Mouse (Mus musculus): ENCODE data around the gene Kcnh8.

Kcnh8 gene

DNA sequence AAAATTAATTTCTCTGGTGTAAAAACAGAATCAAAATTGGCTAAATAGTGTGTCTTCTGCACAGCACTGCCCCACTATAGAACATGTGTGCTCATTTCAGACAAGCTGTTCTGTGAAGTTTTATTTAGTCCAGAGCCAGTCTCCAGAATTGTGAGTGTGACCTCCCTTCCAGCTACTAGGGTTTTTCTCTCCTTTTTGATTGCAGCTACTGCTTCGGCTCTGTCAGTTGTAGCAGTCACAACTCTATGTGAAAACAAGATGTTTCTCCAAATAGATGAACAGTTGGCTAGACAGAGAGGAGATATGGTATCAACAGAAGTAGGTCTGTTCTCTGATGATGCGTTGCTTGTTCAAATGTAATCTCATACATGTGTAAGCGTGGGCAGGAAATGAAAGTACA lies 270.7 kb downstream of the Kcnh8 start:
- DNase-seq: no peak

DNA sequence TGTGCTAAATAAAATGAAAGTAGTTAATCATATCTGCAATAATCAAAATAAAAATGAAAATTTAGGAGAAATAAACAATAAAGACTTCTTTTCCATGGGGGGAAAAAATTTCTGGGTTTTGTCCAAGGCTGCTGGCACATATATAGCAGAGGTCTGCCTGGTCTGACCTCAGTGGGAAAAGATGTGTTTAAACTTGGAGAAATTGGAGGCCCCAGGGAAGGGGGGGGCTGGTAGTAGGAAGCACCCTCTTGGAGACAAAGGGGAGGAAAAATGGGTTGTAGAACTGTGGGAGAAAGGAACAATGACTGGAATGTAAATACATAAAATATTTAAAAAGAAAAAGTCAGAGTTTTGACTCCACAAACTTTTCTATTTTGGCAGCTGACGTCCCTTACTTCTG lies 276.5 kb downstream of the Kcnh8 start:
- no peak for DNase-seq

DNA sequence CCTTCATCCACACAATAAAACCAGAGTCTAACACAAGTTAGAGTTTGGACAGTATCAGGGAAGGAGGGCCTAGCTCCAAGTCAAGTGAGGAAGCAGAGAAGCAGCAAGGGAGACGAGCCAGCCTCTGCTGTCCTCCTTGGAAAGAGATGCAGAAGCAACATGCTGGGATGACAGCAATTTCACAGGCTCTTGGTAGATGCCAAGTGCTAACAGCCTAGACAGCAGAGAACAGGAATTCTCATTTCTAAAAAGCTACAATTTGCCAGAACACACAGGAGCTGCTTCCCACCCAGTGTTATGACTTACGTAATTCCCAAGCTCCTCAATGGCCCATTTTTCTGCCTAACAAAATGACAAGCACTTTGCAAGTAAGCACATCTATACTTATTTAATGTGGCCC lies 277.5 kb downstream of the Kcnh8 start:
- DNase-seq: no peak

DNA sequence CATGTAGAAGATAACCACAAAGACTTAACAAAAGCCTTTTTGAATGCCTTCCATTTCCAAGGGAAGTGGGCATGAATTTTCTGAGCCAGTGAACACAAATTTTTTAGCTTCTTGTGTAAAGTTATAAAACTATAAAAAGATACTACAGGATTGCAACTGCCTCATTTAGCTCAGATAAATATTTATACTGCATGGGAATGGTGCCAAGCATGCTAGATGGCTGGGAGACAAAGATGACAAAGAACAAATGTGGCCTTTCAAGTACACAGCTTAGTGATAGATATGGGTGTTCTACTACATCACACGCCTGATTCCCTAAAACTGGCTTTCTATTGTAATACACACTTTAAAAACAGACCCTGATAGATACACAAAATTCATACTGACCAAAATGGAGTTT lies 282.7 kb downstream of the Kcnh8 start:
- no peak for DNase-seq

DNA sequence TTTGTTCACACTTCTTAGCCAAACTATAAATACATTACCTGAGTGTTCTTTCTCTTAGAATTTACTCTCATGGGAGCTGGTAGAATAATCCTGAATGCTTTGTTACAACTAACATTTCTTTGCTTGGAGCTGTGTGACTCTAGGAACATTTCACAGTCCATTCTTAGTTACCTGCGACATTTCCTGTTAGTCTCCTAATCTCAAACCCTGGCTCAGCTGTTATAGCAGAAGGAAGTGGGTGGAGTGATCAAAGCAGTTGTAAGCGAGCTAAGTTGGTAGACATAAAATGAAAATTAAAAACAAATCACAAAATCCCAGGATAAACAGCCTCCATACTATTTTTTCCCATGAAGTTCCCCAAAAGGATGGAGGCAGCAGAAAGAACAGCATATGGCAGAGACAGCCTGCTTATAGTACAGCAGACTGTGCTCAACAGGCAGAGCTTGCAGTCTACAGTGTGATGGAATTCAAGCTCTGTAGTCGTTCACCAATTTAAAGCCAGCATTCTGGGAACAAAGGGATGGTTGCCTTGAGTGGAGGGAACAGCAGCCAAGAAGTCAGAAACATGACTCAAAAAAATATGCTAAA lies 318.1 kb downstream of the Kcnh8 start:
- no peak for DNase-seq

DNA sequence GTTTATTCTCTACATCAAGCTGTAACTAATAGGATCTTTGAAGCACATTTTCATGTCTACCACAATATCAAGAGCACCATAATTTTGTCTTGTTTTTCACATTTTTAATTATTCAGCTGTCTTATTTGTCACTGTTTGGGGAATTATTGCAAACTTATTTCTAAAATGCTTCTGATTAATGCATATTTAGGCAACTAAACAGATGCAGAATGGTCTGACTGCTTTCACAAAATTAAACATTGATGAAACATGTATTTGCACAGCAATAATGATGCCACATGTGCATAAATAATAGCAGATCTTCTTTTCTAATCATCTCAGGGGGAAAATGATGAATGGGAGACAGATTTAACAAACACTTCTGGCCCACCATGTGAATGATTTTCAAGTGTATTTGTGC lies 341.5 kb downstream of the Kcnh8 start:
- DNase-seq: no peak

DNA sequence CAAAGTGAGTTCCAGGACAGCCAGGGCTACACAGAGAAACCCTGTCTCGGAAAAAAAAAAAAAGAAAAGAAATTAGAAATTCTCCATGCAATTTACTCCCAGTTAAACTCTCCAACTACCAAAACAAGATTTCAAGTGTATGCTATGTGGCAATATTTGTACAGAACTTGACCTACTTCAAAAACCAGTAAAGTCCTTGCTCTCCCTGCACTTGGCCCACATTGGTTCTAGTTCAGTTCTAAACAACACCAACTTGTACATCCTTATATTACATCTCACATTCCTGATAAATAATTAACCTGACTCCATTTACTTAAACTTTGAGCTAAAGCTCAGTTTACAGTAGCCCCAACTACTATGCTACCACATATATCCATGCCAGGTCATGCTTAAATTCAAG lies 370.2 kb downstream of the Kcnh8 start:
- DNase-seq: no peak

DNA sequence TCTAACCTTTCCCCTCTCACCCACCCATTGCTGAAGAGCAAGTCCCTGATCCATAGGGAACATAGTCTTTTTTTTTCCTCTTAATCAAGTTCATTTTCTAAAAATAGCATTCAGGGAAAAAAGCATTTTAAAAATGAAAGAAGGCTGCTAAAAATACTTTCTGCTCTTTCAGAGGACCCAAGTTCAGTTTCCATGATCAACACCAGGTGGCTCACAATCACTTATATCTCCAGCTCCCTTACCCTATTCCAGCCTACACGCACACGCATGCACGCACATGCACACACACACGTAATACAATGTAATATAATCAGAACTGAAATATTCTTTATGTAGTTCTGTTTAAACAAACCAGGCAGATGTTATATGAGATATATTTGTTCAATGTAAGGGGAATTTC lies 378.4 kb downstream of the Kcnh8 start:
- no peak for DNase-seq

All from thymus, postnatal 25 days (tissue).